Mouse (Mus musculus) cerebellum, adult 2 months (tissue): ENCODE results near the gene Olfr913.

ENCODE experiments used
- CTCF ChIP-seq: fragments of 200-500 bp; IDR thresholded peaks from 2 replicates; pipeline ENCODE4 v1.5.1; 2011; ENCODE audit warnings: low read depth, mild to moderate bottlenecking, control low read depth, low read length, moderate library complexity, borderline replicate concordance; ENCODE audit not compliant: insufficient read depth
- POLR2A ChIP-seq: fragments of 200-500 bp; IDR thresholded peaks from 2 replicates; pipeline ENCODE4 v1.6.1; 2011; ENCODE audit warnings: low read length, control low read depth, borderline replicate concordance; ENCODE audit not compliant: insufficient read depth

GRCm38 (mm10) chr9:38592459-38592858, at the start of gene Olfr913:
- TF ChIP-seq CTCF (no peak), POLR2A (no peak)
